Mouse (Mus musculus): ENCODE data around the gene Slc7a1.

DNA sequence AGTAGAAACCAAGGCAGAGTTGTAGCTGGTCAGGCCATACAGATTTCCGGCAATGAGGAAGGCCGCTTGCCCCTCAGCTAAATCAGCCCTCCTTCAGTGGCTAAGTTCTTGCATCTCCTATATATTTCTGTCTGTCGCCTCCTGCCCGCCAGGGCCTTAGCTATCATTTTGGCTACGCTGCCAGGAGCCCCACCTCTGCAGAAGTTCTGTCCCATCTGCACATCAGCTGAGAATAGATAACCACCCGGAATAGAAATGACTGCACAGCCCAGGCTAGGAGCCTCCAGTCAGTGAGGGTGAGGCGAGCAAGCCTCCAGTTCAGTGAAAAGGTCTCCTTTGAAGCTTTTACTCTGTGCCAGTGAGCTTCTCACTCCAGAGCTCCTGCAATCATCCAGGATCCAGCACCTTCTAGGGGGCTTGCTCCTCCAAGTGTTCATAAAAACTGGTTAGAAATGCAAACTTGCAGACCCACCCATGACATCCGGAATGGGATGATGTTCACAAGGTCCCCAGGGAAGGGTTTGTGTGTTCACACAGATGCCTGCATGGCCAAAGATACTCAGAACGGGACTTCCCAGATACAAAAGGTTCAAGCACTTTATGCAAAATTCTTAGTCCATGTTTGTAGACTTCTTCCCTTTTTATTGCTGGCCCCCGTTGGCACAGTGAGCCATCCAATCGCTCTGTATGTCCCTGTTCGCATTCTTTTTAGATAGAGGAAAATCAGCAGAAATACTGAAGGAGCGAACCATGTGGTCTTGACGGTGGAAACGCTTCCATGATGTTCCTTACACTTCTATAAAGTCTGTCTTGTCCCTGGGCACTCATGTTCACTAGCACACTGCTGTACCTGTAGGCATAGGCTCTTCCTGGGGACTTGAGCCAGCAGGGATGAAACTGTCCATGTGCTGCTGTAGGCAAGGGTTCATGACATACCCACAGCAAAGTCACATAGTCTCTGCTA, 10.4 kb downstream of the Slc7a1 start:
- TF ChIP-seq CTCF (conservative IDR thresholded peaks at IDR 0.05 in 1 of 2, IDR thresholded peaks at IDR 0.05 in 1 of 2; ENCODE audit: low read depth in 2 of 2, low read length in 2 of 2) = no peak
- no peak; the same call in 1 of the 2 replicates for TF ChIP-seq POLR2AphosphoS2 (IDR thresholded peaks at IDR 0.05; ENCODE audit: low read depth, low read length)
- TF ChIP-seq RAD21 (IDR thresholded peaks at IDR 0.05; ENCODE audit: low read depth, low read length) = no peak; the same call in 1 of the 2 replicates
- TF ChIP-seq GABPA (IDR thresholded peaks at IDR 0.05; ENCODE audit: insufficient replicate concordance, low read depth, low read length) = no peak
- peak; percentile 52 for TF ChIP-seq POLR2A (IDR thresholded peaks at IDR 0.05; ENCODE audit: low read depth, low read length)
- peak; percentile 53; the same call in 1 of the 2 replicates for TF ChIP-seq MAFK (IDR thresholded peaks at IDR 0.05; ENCODE audit: insufficient replicate concordance, low read length)
